Mouse (Mus musculus) liver, adult (tissue): ENCODE results near the gene Tbc1d22a.
A peak's percentile ranks its signal among the peaks of the same experiment; 100 is the strongest.

ENCODE experiments used
- GATA4 ChIP-seq: IDR thresholded peaks from 2 replicates; pipeline ENCODE4 v1.6.1; 2014; ENCODE audit warnings: mild to moderate bottlenecking, low read length; ENCODE audit not compliant: insufficient replicate concordance

The Tbc1d22a gene

DNA sequence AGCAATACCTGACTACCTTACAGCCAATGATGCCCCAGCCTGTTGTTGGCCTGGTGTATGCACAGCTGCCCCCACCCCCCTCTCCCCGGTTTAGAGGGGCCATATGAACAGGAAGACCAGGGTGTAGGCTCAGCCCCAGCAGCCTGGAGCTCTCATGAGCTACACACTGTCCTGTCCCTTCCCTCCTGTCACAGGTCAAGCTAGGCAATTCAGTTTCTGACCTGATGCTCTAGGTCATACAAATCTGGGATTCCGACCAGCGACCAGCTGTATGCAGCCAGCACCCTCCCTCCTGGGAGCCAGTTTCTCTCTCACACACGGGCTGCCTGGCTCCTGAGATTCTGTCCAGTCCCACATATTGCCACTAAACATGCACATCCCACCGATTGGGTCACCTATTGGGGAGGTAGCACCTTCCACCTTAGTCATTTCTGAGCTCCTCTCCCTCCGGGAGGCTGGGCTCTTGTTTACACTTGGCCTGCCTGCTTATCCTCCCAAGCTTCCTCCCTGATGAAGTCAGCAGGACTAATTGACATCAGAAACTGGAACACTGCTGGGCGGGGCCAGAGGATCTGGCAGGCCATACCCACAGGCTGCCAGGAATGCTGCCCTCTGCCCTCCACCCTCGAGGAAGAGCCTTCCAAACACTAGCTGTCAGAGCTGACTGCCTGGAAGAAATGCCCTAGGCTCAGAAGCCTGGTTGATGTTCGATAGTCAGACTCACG, 25.4 kb upstream of the Tbc1d22a start:
- peak; percentile 70; the same call in 1 of the 2 replicates for TF ChIP-seq GATA4

GRCm38 (mm10) chr15:86190387-86190786, 23.9 kb upstream of the Tbc1d22a start:
- TF ChIP-seq GATA4, result no peak

GRCm38 (mm10) chr15:86191505-86191904, 22.8 kb upstream of the Tbc1d22a start:
- TF ChIP-seq GATA4, result no peak

- no peak for TF ChIP-seq GATA4
Observed at GRCm38 (mm10) chr15:86191933-86192332, 22.3 kb upstream of the Tbc1d22a start.

GRCm38 (mm10) chr15:86199052-86199451, 15.2 kb upstream of the Tbc1d22a start:
- TF ChIP-seq GATA4, result no peak

DNA sequence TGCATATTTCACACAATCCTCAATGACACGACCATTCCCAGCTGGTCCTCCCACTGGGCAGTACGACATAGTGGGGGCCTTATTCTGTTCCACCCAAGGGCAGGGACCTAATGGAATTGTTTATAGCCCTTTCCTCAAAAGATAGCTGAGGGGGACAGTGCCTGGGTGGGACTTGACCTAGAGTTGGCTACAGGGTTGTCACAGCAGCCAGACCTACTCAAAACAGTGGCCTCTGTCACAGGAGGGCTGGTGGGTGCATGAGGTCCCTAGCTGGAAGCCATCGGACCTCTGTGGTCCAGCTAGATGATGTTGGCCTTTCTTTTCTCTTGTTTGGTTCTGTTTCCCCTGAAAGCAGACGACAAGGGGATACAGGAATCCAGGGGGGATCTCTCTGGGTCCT, 14.8 kb upstream of the Tbc1d22a start:
- TF ChIP-seq GATA4, result no peak

GRCm38 (mm10) chr15:86200169-86200568, 14.1 kb upstream of the Tbc1d22a start:
- TF ChIP-seq GATA4, result no peak

DNA sequence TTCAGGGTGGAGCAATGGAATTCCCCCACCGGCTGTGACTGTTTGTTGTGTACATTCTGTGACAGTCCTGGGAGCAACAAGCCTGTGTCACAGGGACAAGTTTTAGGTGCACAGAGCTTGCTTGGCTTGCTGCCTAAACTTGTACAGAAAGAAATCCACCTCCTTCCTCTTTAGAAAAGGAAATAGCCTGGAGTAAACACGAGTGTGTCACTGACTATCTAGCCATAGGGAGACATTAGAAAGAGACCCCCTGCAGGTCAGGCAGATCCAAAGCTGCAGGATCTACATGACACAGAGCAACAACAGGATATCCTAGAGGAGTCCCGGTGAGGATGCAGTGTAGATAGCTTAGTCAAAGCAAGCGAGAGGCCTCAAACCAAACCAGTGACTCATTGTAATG, 13.2 kb upstream of the Tbc1d22a start:
- peak; percentile 85; the same call in 1 of the 2 replicates for TF ChIP-seq GATA4

GRCm38 (mm10) chr15:86201696-86202330, 12.4 kb upstream of the Tbc1d22a start:
- TF ChIP-seq GATA4, result no peak

DNA sequence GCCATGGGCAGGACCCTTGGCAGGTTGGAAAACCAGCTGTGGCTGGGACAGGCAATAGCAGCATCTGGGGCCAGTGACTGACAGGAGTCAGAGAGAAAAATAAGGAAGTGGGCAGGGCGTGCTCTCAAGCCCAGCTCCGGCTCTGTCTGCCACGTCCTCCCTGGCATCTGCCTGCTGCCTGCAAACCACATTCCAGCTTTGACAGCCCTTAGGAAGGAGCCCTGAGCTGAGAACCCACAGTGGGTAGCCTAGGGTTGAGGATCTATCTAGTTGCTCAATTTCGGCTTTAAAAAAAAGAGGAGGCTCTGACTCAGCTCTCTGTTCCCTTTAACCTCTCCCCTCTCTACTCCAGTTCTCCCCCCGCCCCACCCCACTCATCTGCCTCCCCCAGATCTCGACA, 11.6 kb upstream of the Tbc1d22a start:
- no peak for TF ChIP-seq GATA4

DNA sequence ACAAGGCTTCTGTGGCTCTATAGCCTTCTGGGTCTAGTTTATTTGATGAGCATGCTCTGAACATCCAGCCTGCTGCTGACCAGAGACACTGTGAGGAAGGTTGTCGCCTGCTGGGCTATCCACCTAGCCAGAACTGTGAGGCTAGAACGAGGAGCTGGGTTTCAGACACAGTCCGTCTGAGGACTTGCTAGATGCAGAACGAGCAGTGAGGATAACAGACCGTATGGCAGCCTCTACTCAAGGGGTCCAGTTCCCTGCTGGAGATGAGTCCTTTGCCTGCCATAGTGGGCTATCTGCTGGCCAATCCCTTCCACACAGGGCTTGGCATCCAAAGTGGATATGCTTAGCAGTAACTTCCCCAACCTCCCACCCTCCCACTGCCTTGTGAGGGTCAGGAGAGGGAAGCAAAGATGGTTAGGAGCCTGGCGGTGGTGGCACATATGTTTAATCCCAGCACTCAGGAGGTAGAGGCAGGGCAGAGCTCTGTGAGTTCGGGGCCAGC, 10.9 kb upstream of the Tbc1d22a start:
- TF ChIP-seq GATA4, result no peak

GRCm38 (mm10) chr15:86203942-86204561, 10.2 kb upstream of the Tbc1d22a start:
- TF ChIP-seq GATA4, result no peak

DNA sequence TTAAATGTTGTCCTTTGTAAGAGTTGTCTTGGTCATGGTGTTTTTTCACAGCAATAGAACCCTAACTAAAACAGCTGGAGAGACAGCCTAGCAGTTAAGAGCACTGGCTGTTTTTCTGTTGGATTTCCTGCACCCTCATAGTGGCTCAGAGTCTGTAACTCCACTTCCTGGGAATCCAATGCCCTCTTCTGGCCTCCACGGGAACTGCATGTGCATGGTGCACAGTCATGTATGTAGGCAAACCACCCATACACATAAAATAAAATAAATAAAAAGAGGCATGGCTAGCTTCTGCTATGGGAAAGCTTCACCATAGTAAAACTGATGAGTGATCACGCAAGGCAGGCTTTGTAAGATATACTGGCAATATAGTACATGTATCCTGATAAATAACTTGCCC, 9.0 kb upstream of the Tbc1d22a start:
- no peak for TF ChIP-seq GATA4

DNA sequence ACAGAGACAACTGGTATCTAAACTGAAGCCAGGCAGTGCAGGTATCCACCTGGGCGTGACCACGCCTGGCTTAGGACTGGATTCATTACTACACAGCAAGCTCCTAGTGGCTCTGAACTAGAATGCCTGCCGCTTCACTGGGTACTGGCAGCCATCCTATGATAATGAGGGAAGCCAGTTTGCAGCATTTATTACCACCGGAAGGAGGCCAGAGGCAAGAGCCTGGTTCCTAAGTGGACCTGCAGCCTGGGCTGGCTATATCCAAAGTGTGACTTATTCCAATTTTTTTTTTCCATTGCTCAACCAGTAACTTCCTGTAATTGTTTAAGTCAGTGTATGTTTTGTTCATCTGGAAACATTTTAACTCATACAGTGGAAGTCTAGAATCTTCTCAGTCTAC, 7.9 kb upstream of the Tbc1d22a start:
- TF ChIP-seq GATA4, result no peak

GRCm38 (mm10) chr15:86214549-86215201, 416 bp downstream of the Tbc1d22a start:
- TF ChIP-seq GATA4, result no peak
